Mouse (Mus musculus): ENCODE results near the gene Gipc3.
A peak's percentile ranks its signal among the peaks of the same experiment; 100 is the strongest.

DNA sequence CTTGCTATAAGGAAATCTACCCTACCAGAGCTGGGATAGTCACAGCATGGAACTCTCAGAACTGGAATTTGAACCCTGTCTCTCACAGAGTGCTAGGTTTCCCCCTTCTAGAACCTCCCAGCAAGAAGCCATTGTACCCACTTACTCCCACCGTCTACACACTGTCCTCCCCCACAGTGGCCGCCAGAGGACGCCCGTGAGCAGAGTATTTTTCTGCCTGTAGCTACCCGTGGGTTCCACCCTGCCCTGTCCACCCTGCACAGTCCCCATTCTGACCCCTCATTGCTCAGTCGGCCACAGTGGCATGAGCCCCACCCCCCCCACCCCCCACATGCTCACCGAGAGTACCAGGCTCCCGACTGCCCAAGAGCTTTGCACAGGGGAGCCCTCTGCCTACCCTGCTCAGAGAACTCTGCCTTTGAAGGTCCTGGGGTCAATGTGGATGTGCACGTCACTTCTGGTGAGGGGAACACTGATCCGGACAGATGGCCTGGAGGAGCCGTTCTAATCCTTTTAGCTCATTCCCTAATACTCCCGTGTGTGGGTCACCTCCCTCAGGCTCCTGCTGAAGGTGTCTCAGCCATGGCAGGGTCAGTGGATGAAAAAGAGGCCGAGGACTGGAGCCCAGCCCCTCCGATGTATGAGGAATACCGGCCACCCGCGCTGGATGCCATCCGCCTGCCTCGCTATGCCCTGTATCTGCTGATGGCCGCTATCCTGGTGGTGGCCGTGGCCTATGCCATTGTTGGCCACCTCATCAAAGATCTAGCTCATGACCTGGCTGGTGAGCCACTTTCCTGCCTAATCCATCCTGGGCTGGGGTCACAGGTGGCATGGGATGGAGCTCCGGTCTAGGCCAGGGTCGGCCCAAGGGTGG, 47.0 kb upstream of the Gipc3 start:
- TF ChIP-seq CTCF (IDR thresholded peaks at IDR 0.05; ENCODE audit: low read depth) (peak; percentile 93), EP300 (optimal IDR thresholded peaks at IDR 0.05) (no peak)

Data from stomach, postnatal 0 days (tissue).